Mouse (Mus musculus): ENCODE data around the gene Cldn5. TPM values are rescaled to one million over a fixed set of nuclear protein-coding genes. Genes with fewer than 3 reads are reported as not detected.

Gene Cldn5
- polyA plus RNA-seq, 1 experiment from 2014 or later, result 18.4 TPM

GRCm38 (mm10) chr16:18766390-18766789, 10.3 kb upstream of the Cldn5 start:
- H3K4me1 ChIP-seq, result no peaks in the 10 kb centered on the region
- no peak for DNase-seq (ENCODE audit: low spot score)
- no peaks in the 10 kb centered on the region for H3K36me3 ChIP-seq
- 56% methylated on average over 4 of the region's 4 CpGs for WGBS
- H3K9me3 ChIP-seq, result no peaks in the 10 kb centered on the region
- no peak overlapping the region for H3K27ac ChIP-seq
- no peak overlapping the region for H3K4me3 ChIP-seq
- H3K27me3 ChIP-seq (ENCODE audit: insufficient read depth, poor library complexity, severe bottlenecking), result no peaks in the 10 kb centered on the region

DNA sequence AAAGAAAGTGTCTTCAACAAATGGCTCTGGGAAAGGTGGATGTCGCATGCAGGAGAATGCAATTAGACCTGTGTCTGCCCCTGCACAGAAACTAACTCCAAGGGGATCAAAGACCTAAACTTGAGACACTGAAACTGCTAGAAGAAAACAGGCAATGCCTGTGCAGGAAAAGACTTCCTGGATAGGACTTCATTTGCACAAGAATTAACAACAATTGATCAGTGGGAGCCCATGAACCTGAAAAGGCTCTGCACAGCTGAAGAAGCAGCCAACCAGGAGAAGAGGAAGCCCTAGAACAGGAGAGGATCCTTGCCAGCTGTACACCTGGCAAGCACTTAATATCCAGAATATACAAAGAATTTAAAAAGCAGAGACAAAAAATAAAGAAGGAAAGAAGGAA, 7.1 kb upstream of the Cldn5 start:
- Histone ChIP-seq H3K27ac (no peak overlapping the region), H3K4me1 (peaks cover 11% of the 10 kb centered on the region), H3K9me3 (no peaks in the 10 kb centered on the region), H3K4me3 (no peak overlapping the region), H3K27me3 (ENCODE audit: insufficient read depth, poor library complexity, severe bottlenecking) (peaks cover 3% of the 10 kb centered on the region; the same call in 1 of the 2 replicates), H3K36me3 (no peaks in the 10 kb centered on the region)
- DNase-seq (ENCODE audit: low spot score), result no peak
- 70% methylated on average over 1 of the region's 1 CpGs for WGBS

- 13% methylated on average over 2 of the region's 2 CpGs for WGBS
- H3K27me3 ChIP-seq (ENCODE audit: insufficient read depth, poor library complexity, severe bottlenecking), result peaks cover 47% of the 10 kb centered on the region
- no peak overlapping the region for H3K4me3 ChIP-seq
- no peak for DNase-seq (ENCODE audit: low spot score)
- H3K36me3 ChIP-seq, result no peaks in the 10 kb centered on the region
- no peak overlapping the region for H3K27ac ChIP-seq
- no peaks in the 10 kb centered on the region; the same call in 1 of the 2 replicates for H3K9me3 ChIP-seq
- peaks cover 31% of the 10 kb centered on the region for H3K4me1 ChIP-seq
These were observed 2.7 kb upstream of the Cldn5 start for GRCm38 (mm10) chr16:18773936-18774335.

DNA sequence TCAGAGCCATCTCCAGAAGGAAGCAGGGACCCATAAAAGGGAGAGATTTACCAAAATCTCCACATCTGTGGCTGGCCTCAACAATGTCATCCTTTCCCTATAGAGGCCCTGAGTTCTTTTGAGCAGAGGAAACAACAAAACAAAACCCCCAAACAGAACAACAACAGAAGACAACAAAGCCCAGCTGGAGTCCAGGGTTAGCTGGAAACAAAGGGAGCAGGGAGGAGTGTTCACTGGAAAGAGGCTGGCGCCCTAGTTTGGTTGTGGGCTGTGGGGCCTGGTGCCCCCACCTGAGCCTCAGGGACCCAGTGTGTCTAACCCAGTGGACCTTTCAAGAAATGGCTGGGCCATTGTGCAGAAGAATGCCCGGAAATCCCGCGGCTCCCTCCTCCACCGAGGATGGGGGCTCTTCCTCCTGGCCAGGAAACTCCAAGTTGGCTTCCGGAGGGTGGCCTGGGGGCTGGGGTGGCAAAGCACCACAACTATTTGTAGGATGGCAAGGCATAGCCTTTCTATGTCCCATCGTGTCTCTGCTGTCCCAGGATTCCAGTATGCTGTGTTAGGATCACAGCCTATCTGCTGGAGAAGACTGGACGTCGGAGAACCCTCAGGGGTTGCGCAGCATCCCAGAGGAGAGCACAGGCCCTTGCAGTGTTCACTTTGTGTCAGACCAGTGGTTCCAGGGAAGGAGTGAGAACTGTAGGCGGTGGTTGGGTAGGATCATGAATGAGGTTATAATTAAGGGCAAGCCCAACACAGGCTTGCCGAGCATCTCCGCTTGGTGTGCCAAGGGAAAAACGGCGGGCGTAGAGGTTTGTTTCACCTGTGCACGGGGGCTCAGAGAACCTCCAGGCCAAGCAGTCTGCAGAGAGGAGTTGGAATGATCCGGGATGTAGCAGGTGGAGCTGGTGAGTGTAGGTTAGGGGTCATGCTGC, 759 bp upstream of the Cldn5 start:
- peaks cover 60% of the 10 kb centered on the region for H3K27me3 ChIP-seq (ENCODE audit: insufficient read depth, poor library complexity, severe bottlenecking)
- 31% methylated on average over 18 of the region's 18 CpGs for WGBS
- H3K27ac ChIP-seq, result peak overlapping the region; percentile 36; the same call in 1 of the 2 replicates
- peaks cover 10% of the 10 kb centered on the region for H3K36me3 ChIP-seq
- peaks cover 31% of the 10 kb centered on the region for H3K4me1 ChIP-seq
- no peak for DNase-seq (ENCODE audit: low spot score)
- H3K9me3 ChIP-seq, result no peaks in the 10 kb centered on the region; the same call in 1 of the 2 replicates
- H3K4me3 ChIP-seq, result peak overlapping the region; percentile 60

- H3K4me1 ChIP-seq, result peaks cover 31% of the 10 kb centered on the region
- H3K27me3 ChIP-seq (ENCODE audit: insufficient read depth, poor library complexity, severe bottlenecking), result peaks cover 60% of the 10 kb centered on the region
- H3K9me3 ChIP-seq, result no peaks in the 10 kb centered on the region; the same call in 1 of the 2 replicates
- peaks cover 25% of the 10 kb centered on the region for H3K36me3 ChIP-seq
- DNase-seq (ENCODE audit: low spot score), result no peak
- H3K4me3 ChIP-seq, result peak overlapping the region; percentile 60
- 3% methylated on average over 80 of the region's 80 CpGs for WGBS
- peak overlapping the region; percentile 37; the same call in 1 of the 2 replicates for H3K27ac ChIP-seq
These were observed 744 bp downstream of the Cldn5 start for GRCm38 (mm10) chr16:18777101-18778080.

- H3K4me3 ChIP-seq, result no peak overlapping the region; the same call in 1 of the 2 replicates
- DNase-seq (ENCODE audit: low spot score), result no peak
- peaks cover 33% of the 10 kb centered on the region for H3K36me3 ChIP-seq
- peaks cover 29% of the 10 kb centered on the region for H3K4me1 ChIP-seq
- H3K27me3 ChIP-seq (ENCODE audit: insufficient read depth, poor library complexity, severe bottlenecking), result peaks cover 60% of the 10 kb centered on the region
- no peaks in the 10 kb centered on the region; the same call in 1 of the 2 replicates for H3K9me3 ChIP-seq
- no peak overlapping the region for H3K27ac ChIP-seq
- 68% methylated on average over 2 of the region's 2 CpGs for WGBS
These were observed 1.8 kb downstream of the Cldn5 start for GRCm38 (mm10) chr16:18778461-18778860.

DNA sequence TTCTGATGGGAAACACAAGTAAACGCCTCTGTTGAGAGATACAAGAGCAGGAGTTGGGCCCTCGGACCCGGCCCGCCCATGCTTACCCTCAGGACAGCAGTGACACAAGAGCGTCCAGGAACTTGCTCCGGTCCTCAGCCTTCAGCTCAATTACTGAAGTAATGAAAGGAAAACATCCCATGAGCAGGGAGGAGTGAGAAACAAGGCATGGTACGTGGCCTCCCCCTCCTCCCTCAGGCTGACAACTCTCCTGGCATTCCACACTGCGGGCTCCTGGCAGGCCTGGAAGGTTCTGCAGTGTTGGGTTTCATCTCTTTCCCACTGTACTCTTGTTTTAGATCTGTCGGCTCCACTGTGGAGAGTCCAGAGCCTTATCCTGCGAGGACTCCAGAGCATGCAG, 5.2 kb downstream of the Cldn5 start:
- H3K4me1 ChIP-seq, result peaks cover 14% of the 10 kb centered on the region
- peaks cover 34% of the 10 kb centered on the region for H3K27me3 ChIP-seq (ENCODE audit: insufficient read depth, poor library complexity, severe bottlenecking)
- H3K4me3 ChIP-seq, result no peak overlapping the region
- peaks cover 62% of the 10 kb centered on the region for H3K36me3 ChIP-seq
- H3K27ac ChIP-seq, result no peak overlapping the region
- H3K9me3 ChIP-seq, result no peaks in the 10 kb centered on the region; the same call in 1 of the 2 replicates
- DNase-seq (ENCODE audit: low spot score), result no peak
- WGBS, result 86% methylated on average over 10 of the region's 10 CpGs

DNA sequence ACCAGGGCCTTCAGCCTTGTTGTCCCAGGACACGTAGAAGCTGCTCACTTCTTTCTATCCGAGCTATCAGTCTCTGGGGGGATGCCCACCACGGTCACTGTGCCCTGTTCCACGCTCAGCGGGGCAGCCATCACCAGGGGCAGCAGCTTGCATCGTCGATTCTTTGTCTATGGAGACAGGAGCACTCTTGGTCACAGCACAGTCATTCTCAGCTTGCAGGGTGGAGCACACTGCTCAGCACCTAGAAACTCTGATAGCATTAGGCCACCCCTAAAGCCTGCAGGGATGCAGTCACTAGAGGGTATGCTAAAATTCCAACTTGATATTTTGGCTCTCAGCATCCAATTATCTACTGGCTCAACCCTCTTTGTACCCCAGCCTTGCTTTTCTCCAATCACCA, 8.4 kb downstream of the Cldn5 start:
- Histone ChIP-seq H3K27ac (no peak overlapping the region), H3K4me3 (no peak overlapping the region), H3K27me3 (ENCODE audit: insufficient read depth, poor library complexity, severe bottlenecking) (peaks cover 2% of the 10 kb centered on the region; the same call in 1 of the 2 replicates), H3K9me3 (no peaks in the 10 kb centered on the region), H3K36me3 (peaks cover 85% of the 10 kb centered on the region), H3K4me1 (no peaks in the 10 kb centered on the region)
- 87% methylated on average over 7 of the region's 7 CpGs for WGBS
- no peak for DNase-seq (ENCODE audit: low spot score)

DNA sequence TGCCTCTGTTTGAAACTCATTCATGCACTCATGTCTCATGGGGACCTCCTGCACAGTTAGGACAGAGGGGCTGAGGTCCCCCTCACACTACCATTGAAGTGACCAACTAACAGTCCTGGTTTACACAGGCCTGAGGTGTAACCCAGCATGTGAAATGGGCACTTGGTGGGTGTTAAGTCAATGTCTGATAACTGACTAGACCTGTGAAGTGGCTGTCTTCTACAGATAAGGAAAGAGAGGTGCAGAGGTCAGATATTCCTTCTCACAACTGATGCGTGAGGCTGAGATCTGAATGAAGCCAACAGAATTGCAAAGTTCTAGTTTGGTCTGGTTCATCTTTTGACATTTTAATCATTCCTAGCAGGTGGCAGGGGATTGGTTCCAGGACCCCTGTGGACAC, 8.8 kb downstream of the Cldn5 start:
- Histone ChIP-seq H3K9me3 (no peaks in the 10 kb centered on the region), H3K4me1 (no peaks in the 10 kb centered on the region), H3K27me3 (ENCODE audit: insufficient read depth, poor library complexity, severe bottlenecking) (no peaks in the 10 kb centered on the region), H3K27ac (no peak overlapping the region), H3K4me3 (no peak overlapping the region), H3K36me3 (peaks cover 87% of the 10 kb centered on the region)
- no peak for DNase-seq (ENCODE audit: low spot score)
- WGBS, result 66% methylated on average over 1 of the region's 1 CpGs

GRCm38 (mm10) chr16:18786652-18787051, 10.0 kb downstream of the Cldn5 start:
- no peak overlapping the region for H3K4me3 ChIP-seq
- WGBS, result 88% methylated on average over 10 of the region's 10 CpGs
- no peak overlapping the region for H3K27ac ChIP-seq
- H3K9me3 ChIP-seq, result no peaks in the 10 kb centered on the region
- DNase-seq (ENCODE audit: low spot score), result no peak
- no peaks in the 10 kb centered on the region for H3K27me3 ChIP-seq (ENCODE audit: insufficient read depth, poor library complexity, severe bottlenecking)
- no peaks in the 10 kb centered on the region for H3K4me1 ChIP-seq
- peaks cover 87% of the 10 kb centered on the region for H3K36me3 ChIP-seq

- WGBS, result 82% methylated on average over 10 of the region's 10 CpGs
- no peaks in the 10 kb centered on the region for H3K27me3 ChIP-seq (ENCODE audit: insufficient read depth, poor library complexity, severe bottlenecking)
- DNase-seq (ENCODE audit: low spot score), result no peak
- H3K4me3 ChIP-seq, result no peak overlapping the region
- no peak overlapping the region for H3K27ac ChIP-seq
- H3K4me1 ChIP-seq, result no peaks in the 10 kb centered on the region
- H3K9me3 ChIP-seq, result no peaks in the 10 kb centered on the region
- H3K36me3 ChIP-seq, result peaks cover 86% of the 10 kb centered on the region
These were observed 12.2 kb downstream of the Cldn5 start for GRCm38 (mm10) chr16:18788627-18789406.

Measured in heart, embryonic 10.5 days (tissue).